Mouse (Mus musculus) heart, postnatal 0 days (tissue): ENCODE results near the gene Ehbp1.

Experiments
- CTCF ChIP-seq: IDR thresholded peaks from 2 replicates; pipeline ENCODE4 v1.5.1; 2016; ENCODE audit warnings: antibody characterized with exemption, control low read depth, low read depth
- EP300 ChIP-seq: IDR thresholded peaks from 2 replicates; pipeline ENCODE4 v1.6.1; 2016; ENCODE audit warnings: antibody characterized with exemption, low read depth

GRCm38 (mm10) chr11:22372609-22373289, 30.7 kb upstream of the Ehbp1 start:
- TF ChIP-seq CTCF (no peak), EP300 (no peak)
